Mouse (Mus musculus) brain, adult 10 weeks (tissue): ENCODE data around the gene Tigd2. TPM values are rescaled to one million over a fixed set of nuclear protein-coding genes. Genes with fewer than 3 reads are reported as not detected.

ENCODE experiments used
- polyA plus RNA-seq: library from polyadenylated mRNA; stranded (reverse); fragments of 350-450 nt; fragmentation: Illumina TruSeq; extraction: RNeasy Lipid Tissue Mini Kit (QIAGEN cat#74804); gene quantifications from one replicate; pipeline ENCODE4 v1.2.3, GENCODE M21; 2015; ENCODE audit warnings: low read depth, low replicate concordance

Gene Tigd2
- polyA plus RNA-seq, result 12.6 TPM

GRCm38 (mm10) chr6:59208685-59209298 is at the start of gene Tigd2:
TSS of gene Tigd2 (plus strand) at chr6:59208870.

Other genes with a start within 250 kb of the Tigd2 start
- 10.3 TPM for gene Fam13a, start 184.3 kb upstream of the Tigd2 start, polyA plus RNA-seq
- 8.8 TPM for gene Gprin3, start 217.4 kb downstream of the Tigd2 start, polyA plus RNA-seq